Mouse (Mus musculus) adrenal gland (tissue): ENCODE data around the gene Gpr162.

Experiments used
- intact Hi-C: fragments of 180-260 bp; cut with DNase I; formaldehyde crosslinking; loops from one replicate; pipeline ENCODE4 v1.15.1; 2025
- long read RNA-seq, 2 experiments: library from polyadenylated mRNA; unstranded; transcript quantifications; one replicate each; pipeline ENCODE4 v2.0.0; 2020; ENCODE audit warnings: borderline replicate concordance in 1 of 2; ENCODE audit not compliant: insufficient replicate concordance in 1 of 2

The Gpr162 gene
- long read RNA-seq, experiment 1 = 0 reads
- long read RNA-seq, experiment 2 = 0 reads

DNA sequence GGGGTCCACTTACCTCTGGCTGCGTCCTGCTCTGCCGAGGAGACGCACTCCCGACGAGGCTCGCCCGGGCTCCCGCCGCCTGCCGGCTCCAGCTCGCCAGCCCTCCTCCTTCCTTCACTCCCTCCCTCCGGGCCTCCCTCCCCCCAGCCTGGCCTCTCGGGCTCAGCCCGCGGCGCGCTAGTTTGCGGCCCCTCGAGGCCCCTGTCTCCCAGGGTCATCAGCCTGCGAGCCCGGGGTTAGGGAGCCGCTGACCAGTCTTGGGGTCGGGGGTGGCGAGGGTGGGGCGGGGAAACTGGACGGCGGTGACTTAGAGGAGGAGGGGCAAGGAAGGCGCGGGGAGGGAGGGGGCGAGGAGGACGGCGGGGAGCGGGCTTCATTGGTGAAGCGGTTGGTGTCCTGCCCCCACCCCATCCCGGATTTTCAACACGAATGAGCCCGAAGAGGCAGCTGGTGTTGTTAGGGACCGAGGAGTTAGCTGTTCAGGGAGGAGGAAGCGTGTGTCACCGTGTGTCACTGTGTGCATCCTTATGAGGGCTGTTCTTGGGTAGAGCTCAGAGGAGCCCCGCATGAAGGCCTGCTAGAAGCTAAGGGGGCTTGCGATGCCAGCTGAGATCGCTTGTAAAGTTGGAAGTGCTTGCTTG lies at the start of gene Gpr162:
Gene Gpr162, minus strand, starts transcription at position 326 of the 641 bp plus-strand sequence.
- intact Hi-C loops = loop anchor here (5.0 kb wide), 1 partner anchor 39 kb away; no protein-coding TSS in a partner anchor

GRCm38 (mm10) chr6:124913214-124913613 lies 49.4 kb upstream of the Gpr162 start:
- intact Hi-C loops = no loop called here

DNA sequence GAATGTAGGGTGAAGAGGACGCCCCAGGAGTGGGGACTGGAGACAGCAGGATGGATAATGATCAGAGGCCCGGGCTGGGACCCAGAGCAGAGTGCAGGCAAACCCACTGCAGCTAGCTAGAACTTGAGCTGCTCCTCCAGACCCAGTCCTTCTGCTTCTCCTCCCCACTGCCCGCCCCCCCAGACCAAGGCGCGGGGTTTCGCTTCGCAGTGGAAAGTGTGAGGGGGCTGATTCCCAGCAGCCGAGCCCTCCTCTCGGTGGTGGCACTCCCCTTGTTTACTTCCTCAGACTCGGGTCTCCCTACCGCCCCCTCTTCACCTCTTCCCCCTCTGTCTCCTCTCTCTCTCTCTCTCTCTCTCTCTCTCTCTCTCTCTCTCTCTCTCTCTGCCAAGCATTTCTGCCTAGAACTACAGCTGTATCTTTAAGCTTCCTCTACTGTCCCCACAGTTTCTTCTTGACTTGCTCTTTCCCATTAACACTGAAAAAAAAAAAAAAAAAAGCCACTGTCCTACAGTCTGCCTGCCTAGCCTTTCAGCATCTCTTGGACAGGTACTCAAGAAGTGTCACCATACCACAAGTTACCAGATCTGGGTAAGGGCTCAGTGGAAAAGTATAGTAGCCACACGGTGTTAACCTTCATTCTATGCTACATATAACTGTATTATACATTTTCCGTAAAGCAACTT lies 47.9 kb upstream of the Gpr162 start, which contains the start of gene Lag3:
Gene Lag3, minus strand, starts transcription at position 173 of the 686 bp plus-strand sequence.
- intact Hi-C loops = no loop called here

GRCm38 (mm10) chr6:124910032-124910431 lies 46.2 kb upstream of the Gpr162 start:
- intact Hi-C loops = no loop called here

- intact Hi-C loops = no loop called here
Measured at GRCm38 (mm10) chr6:124907767-124908166, 44.0 kb upstream of the Gpr162 start.

- intact Hi-C loops = loop anchor here (5.0 kb wide), 3 partner anchors 32 to 177 kb away; partner anchors contain the start of gene Gpr162
Measured at GRCm38 (mm10) chr6:124904991-124905860, 41.4 kb upstream of the Gpr162 start.

- intact Hi-C loops = loop anchor here (5.0 kb wide), 3 partner anchors 33 to 178 kb away; partner anchors contain the start of gene Gpr162
Measured at GRCm38 (mm10) chr6:124904161-124904981, 40.6 kb upstream of the Gpr162 start.

DNA sequence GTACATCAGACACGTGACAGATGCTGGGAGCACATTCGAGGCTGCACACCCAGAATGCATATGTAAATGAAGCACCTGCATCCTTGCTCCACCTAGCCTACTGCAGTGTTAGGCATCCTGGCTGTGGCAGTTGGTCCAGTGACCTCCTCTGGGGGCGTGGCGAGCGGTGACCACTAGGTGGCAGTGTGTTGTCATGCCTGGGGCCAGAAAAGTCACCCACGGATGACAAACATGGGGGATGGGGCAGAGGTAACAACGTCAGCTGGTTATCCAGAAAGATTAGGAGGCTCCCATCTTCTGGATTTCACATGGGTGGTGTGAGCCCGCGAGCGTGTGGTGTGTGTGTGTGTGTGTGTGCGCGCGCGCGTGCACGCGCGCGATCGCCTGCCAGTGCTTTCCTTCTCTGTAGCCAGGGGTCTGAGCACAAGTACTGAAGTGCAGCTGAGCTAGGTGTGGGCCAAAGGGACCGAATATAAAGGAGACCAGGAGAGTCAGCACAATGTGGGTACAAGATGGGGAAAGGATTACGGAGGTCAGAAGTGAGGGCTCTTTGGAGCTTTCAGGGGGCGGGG lies 39.9 kb upstream of the Gpr162 start:
- intact Hi-C loops = loop anchor here (5.0 kb wide), 3 partner anchors 34 to 179 kb away; partner anchors contain the start of gene Gpr162

GRCm38 (mm10) chr6:124901851-124902250 lies 38.1 kb upstream of the Gpr162 start:
- intact Hi-C loops = loop anchor here (5.0 kb wide), 3 partner anchors 35 to 180 kb away; partner anchors contain the start of gene Gpr162

- intact Hi-C loops = loop anchor here (5.0 kb wide), 3 partner anchors 36 to 181 kb away; partner anchors contain the start of gene Gpr162
Measured at GRCm38 (mm10) chr6:124900801-124901480, 37.2 kb upstream of the Gpr162 start.

DNA sequence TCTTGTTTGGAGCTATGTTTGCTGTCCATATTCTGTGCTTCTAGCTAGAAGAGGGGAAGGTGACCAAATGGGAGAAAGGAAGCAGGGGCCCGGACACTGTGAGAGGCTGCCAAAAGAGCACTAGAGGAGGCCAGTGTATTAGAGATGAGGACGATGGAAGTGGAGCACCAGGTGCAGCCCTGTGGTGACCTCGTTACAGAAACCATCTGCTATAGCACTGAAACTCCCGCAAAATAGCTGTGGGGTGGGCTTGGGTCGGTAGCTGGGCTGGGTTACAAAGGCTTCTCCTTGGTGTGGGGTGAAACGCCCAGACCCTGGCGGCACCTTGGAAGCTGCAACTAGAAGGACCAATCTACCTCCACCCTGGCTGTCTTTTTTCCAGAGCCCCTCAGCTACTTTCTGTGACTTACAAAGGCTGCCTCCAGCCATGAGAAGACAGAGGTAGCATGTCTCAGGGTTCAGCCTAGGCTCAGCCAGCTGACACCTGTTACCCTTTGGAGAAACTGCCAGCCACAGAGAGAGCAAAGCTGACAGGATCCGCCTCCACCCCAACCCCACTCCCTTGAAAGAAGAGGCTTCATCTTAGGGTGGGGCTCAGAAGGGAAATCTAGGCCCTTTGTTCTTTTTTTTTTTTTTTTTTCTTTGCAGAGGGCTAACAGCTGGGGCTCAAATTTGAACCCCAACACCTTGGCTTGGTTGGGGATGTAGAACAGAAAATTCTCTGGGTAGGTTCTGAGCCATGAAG lies 36.4 kb upstream of the Gpr162 start:
- intact Hi-C loops = loop anchor here (5.0 kb wide), 3 partner anchors 37 to 182 kb away; partner anchors contain the start of gene Gpr162

DNA sequence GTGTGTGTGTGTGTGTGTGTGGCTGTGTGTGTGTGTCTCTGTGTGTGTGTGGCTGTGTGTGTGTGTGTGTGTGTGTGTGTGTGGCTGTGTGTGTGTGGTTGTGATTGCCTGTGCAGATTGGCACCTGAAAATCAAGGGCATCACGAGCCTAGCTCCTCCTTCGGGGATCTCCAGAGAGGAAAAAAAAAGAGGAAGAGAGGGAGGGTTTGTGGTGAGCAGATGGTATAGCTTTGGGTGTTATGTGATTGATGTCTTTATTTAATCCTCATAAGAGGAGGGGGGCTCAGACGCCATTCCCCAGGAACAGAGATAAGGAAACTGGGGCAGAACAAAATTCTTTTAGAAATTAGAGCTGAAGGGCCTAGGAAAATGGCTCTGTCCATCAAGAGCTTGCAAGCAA lies 34.6 kb upstream of the Gpr162 start:
- intact Hi-C loops = no loop called here

- intact Hi-C loops = loop anchor here (5.0 kb wide), 1 partner anchor 183 kb away; no protein-coding TSS in a partner anchor
Measured at GRCm38 (mm10) chr6:124894113-124894512, 30.3 kb upstream of the Gpr162 start.

DNA sequence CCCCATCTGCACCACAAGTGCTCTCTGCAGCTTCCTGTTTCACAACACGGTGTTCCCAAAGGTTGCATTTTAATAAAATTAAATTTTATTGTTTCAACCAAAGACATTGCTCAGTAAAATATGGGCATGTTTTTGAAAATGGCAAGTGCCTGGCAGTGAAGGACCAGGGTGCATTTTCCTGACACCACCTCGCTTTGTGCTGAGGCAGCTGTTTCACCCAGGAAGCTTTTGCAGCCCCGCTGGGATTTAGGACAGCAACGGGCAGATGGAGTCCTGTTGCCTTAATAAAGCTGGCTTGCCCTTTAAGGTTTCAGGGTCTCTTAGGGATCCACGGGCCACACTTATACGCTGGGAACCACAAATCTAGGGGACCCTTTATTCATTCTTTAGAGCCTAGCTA lies 27.2 kb upstream of the Gpr162 start:
- intact Hi-C loops = loop anchor here (5.0 kb wide), 1 partner anchor 186 kb away; no protein-coding TSS in a partner anchor

- intact Hi-C loops = no loop called here
Measured at GRCm38 (mm10) chr6:124888555-124889125, 24.9 kb upstream of the Gpr162 start.

DNA sequence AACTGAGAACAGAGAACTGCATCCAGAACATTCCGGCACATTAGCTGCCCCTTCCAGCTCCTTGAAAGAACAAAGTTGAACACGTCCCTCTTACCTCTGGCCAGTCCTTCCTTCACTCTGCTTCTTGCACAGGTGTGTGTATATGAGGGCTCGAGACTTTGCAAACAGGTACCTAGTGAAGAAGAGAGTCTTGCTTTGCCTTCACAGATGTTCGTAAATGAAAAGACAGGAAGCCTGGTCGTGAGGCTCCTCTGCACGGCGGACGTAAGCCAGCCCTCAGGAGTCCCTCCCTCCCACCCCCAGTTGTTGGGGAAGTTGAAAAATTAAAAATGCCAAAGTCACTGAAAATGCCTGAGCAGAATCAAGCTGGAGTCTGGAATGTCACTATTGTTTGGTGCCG lies 24.2 kb upstream of the Gpr162 start, which contains the start of gene Cd4:
Gene Cd4, minus strand, starts transcription at position 236 of the 400 bp plus-strand sequence.
- intact Hi-C loops = no loop called here

DNA sequence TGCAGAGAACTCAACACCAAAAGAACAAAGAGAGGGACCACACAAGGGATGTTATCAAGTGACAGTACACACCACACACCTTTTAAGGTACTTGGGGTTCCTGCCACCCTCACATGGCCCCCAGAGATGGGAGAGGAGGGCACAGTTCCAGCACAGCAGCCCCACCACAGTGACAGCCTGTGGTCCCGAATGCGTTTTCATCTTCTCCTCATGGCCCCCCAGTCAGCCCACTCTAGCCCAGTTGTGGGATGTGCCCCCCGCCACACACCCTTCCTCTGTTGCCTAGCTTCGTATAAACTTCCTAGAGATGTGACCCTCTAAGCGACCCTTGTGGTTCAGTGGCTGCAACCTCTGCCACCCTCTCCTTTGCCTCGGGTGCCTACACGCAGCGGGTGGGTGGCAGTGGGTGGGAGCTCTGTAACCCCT lies 22.2 kb upstream of the Gpr162 start:
- intact Hi-C loops = no loop called here
